Mouse (Mus musculus) heart, postnatal 0 days (tissue): ENCODE measurements around the gene Zfp934. TPM values are rescaled to one million over a fixed set of nuclear protein-coding genes. Genes with fewer than 3 reads are reported as not detected.
A peak's percentile ranks its signal among the peaks of the same experiment; 100 is the strongest.
"Not testable (repeated sequence)": the region's sequence is repeated elsewhere in the genome, so short reads cannot be mapped to it uniquely, and the experiment has no call there.

Source experiments
- ATAC-seq: fragments of 200-750 bp; cut with Nextera tagmentation; 2 replicates; pipeline ENCODE4 v1.8.0; 2017; ENCODE audit warnings: low read depth, moderate number of reproducible peaks, moderate library complexity; ENCODE audit not compliant: insufficient read depth
- DNase-seq: peaks from one replicate; pipeline ENCODE4 v3.0.0-alpha.2; 2016; ENCODE audit warnings: low spot score
- H3K27ac ChIP-seq: fragments of 300-500 bp; sonication (generic); 2 replicates; pipeline ENCODE4 v1.5.1; 2014; ENCODE audit warnings: low read depth, mild to moderate bottlenecking
- H3K27me3 ChIP-seq: fragments of 300-500 bp; sonication (generic); 2 replicates; pipeline ENCODE4 v1.6.1; 2014; ENCODE audit warnings: low read length, mixed read lengths; ENCODE audit not compliant: control insufficient read depth, insufficient read depth
- H3K36me3 ChIP-seq: fragments of 300-500 bp; sonication (generic); replicated peaks from 2 replicates; pipeline ENCODE4 v1.6.1; 2014; ENCODE audit warnings: low read length, mixed read lengths; ENCODE audit not compliant: control insufficient read depth, insufficient read depth
- H3K4me1 ChIP-seq: fragments of 300-500 bp; sonication (generic); 2 replicates; pipeline ENCODE4 v1.6.1; 2014; ENCODE audit warnings: antibody characterized with exemption; ENCODE audit not compliant: control insufficient read depth, insufficient read depth
- H3K4me2 ChIP-seq: fragments of 300-500 bp; sonication (generic); 2 replicates; pipeline ENCODE4 v1.6.1; 2014; ENCODE audit warnings: low read depth, mild to moderate bottlenecking, low read length, moderate library complexity
- H3K4me3 ChIP-seq: fragments of 300-500 bp; sonication (generic); 2 replicates; pipeline ENCODE4 v1.5.1; 2014; ENCODE audit warnings: low read depth, low read length
- H3K9ac ChIP-seq: fragments of 300-500 bp; sonication (generic); replicated peaks from 2 replicates; pipeline ENCODE4 v1.6.1; 2014; ENCODE audit warnings: low read depth, low read length, mixed read lengths
- H3K9me3 ChIP-seq: fragments of 300-500 bp; sonication (generic); replicated peaks from 2 replicates; pipeline ENCODE4 v1.6.1; 2016; ENCODE audit warnings: low read length; ENCODE audit not compliant: control insufficient read depth
- CTCF ChIP-seq: IDR thresholded peaks from 2 replicates; pipeline ENCODE4 v1.5.1; 2016; ENCODE audit warnings: antibody characterized with exemption, control low read depth, low read depth
- WGBS: fragments of 180-500 bp; shearing (Covaris S2); extraction: QIAGEN DNeasy Blood & Tissue Kit; methylation state at CpG from one replicate; pipeline ENCODE4 v1.1.7; 2014; 5-methylcytosine and 5-hydroxymethylcytosine counted together
- polyA plus RNA-seq: library from polyadenylated mRNA; unstranded; fragments of >200 nt; fragmentation: Nextera tagmentation; extraction: Ambion mirVana; gene quantifications from 2 replicates; pipeline ENCODE4 v1.2.1, GENCODE M21; 2015
- total RNA-seq: library from RNA; depleted of rRNA; stranded (reverse); fragments of >200 nt; gene quantifications from 2 replicates; pipeline ENCODE4 v1.2.3, GENCODE M21; 2014; ENCODE audit warnings: low replicate concordance; rRNA removed

Zfp934 gene
- total RNA-seq = 4.9 and 7.0 TPM in 2 replicates
- polyA plus RNA-seq = 6.6 and 7.4 TPM in 2 replicates

GRCm38 (mm10) chr13:62571099-62571498 is at the start of gene Zfp934:
TSS of gene Zfp934 (minus strand) at chr13:62571199.
- not testable (repeated sequence) for H3K4me1 ChIP-seq, H3K4me3 ChIP-seq, DNase-seq, H3K4me2 ChIP-seq, H3K9ac ChIP-seq, H3K36me3 ChIP-seq, H3K9me3 ChIP-seq, H3K27ac ChIP-seq, H3K27me3 ChIP-seq, ATAC-seq
- 77% methylated on average over 3 of the region's 6 CpGs for WGBS

- H3K4me1 ChIP-seq, H3K4me3 ChIP-seq, ATAC-seq, DNase-seq, H3K9me3 ChIP-seq, H3K9ac ChIP-seq, H3K27ac ChIP-seq, H3K4me2 ChIP-seq, H3K27me3 ChIP-seq, H3K36me3 ChIP-seq: not testable (repeated sequence)
- 82% methylated on average over 4 of the region's 4 CpGs for WGBS
Measured at GRCm38 (mm10) chr13:62617449-62617848, 46.5 kb upstream of the Zfp934 start.

GRCm38 (mm10) chr13:62561696-62562095 is 9.3 kb downstream of the Zfp934 start:
- not testable (repeated sequence) for H3K9ac ChIP-seq, H3K27ac ChIP-seq, ATAC-seq, H3K4me1 ChIP-seq, H3K27me3 ChIP-seq, DNase-seq, H3K9me3 ChIP-seq, H3K4me2 ChIP-seq, H3K36me3 ChIP-seq, H3K4me3 ChIP-seq
- peak; percentile 27; the same call in 1 of the 2 replicates for TF ChIP-seq CTCF
- 17% methylated on average over 1 of the region's 1 CpGs for WGBS

GRCm38 (mm10) chr13:62558189-62559110 is 12.5 kb downstream of the Zfp934 start, which contains the start of gene Zfp935:
TSS of gene Zfp935 (minus strand) at chr13:62558511.
- not testable (repeated sequence) for H3K9me3 ChIP-seq, H3K9ac ChIP-seq, H3K4me1 ChIP-seq, H3K27me3 ChIP-seq, H3K36me3 ChIP-seq, DNase-seq, ATAC-seq
- Histone ChIP-seq H3K4me3 (peak within 1 kb of the TSS; percentile 51), H3K27ac (peak within 1 kb of the TSS; percentile 38; the same call in 1 of the 2 replicates), H3K4me2 (peak within 1 kb of the TSS; percentile 47)
- 3% methylated on average over 25 of the region's 27 CpGs for WGBS

- not testable (repeated sequence) for H3K4me2 ChIP-seq, DNase-seq, H3K36me3 ChIP-seq, H3K9me3 ChIP-seq, ATAC-seq, H3K27ac ChIP-seq, H3K27me3 ChIP-seq, H3K4me3 ChIP-seq, H3K9ac ChIP-seq, H3K4me1 ChIP-seq
Measured at GRCm38 (mm10) chr13:62530129-62530528, 40.9 kb downstream of the Zfp934 start.

GRCm38 (mm10) chr13:62510641-62511420 is 60.2 kb downstream of the Zfp934 start:
- not testable (repeated sequence) for DNase-seq, ATAC-seq, H3K9ac ChIP-seq, H3K36me3 ChIP-seq, H3K27me3 ChIP-seq, H3K9me3 ChIP-seq, H3K4me1 ChIP-seq, H3K4me3 ChIP-seq, H3K4me2 ChIP-seq, H3K27ac ChIP-seq
- WGBS = 69% methylated on average over 1 of the region's 1 CpGs

- 90% methylated on average over 8 of the region's 8 CpGs for WGBS
- not testable (repeated sequence) for H3K27me3 ChIP-seq, DNase-seq, H3K36me3 ChIP-seq, H3K4me2 ChIP-seq, H3K4me1 ChIP-seq, ATAC-seq, H3K9me3 ChIP-seq, H3K27ac ChIP-seq, H3K9ac ChIP-seq, H3K4me3 ChIP-seq
Measured at GRCm38 (mm10) chr13:62472661-62473060, 98.3 kb downstream of the Zfp934 start.
